Mouse (Mus musculus) liver, embryonic 14.5 days (tissue): ENCODE measurements around the gene Cacng1.

Experiments
- CTCF ChIP-seq: IDR thresholded peaks from 2 replicates; pipeline ENCODE4 v1.5.1; 2016; ENCODE audit warnings: antibody characterized with exemption, low read depth, control low read depth
- EP300 ChIP-seq: IDR thresholded peaks from 2 replicates; pipeline ENCODE4 v1.6.1; 2016; ENCODE audit warnings: antibody characterized with exemption, low read depth

GRCm38 (mm10) chr11:107699967-107700366 lies 16.4 kb downstream of the Cacng1 start:
- TF ChIP-seq CTCF (no peak), EP300 (no peak)
